8 mouse cellular contexts compared by ENCODE assay signal in the genomic region with DNA sequence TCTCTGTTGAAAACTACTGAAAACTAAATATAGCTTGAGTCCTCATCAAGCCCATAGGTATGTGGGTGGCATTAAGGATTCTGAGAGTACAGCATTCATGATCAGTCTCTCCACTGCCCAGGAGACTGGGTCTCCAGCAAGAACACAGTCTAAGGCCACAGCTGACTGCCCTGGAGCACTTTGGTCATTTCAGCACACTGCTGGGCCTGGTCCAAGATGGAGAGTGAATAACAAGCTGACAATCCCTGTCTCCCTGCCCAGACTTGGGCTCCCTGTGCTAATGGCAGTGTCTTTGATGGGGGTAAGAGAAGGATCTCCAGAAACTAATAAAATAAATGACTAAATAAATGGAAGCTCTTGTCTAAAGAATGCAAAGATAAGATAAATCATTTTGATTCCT. TPM values are rescaled to one million over a fixed set of nuclear protein-coding genes. Genes with fewer than 3 reads are reported as not detected.
DNase-seq lines count a peak whose midpoint lies in the region; ATAC-seq lines count a peak whose summit lies in the region.

No protein-coding gene starts in this region.

- H3K4me3 ChIP-seq in forebrain, embryonic 14.5 days (ENCODE audit: low read depth, low read length), result no peak overlapping the region
- no peak overlapping the region for H3K4me3 ChIP-seq in kidney, embryonic 15.5 days (replicated peaks)

- peak; percentile 68 for ATAC-seq in forebrain, embryonic 14.5 days
- peak; percentile 46; the same call in 1 of the 2 replicates for ATAC-seq in kidney, embryonic 15.5 days (replicated peaks; ENCODE audit: low FRiP score)
- ATAC-seq in inflammation-experienced regulatory T-cells, adult 6 months, result no peak

- H3K4me2 ChIP-seq in forebrain, embryonic 14.5 days (ENCODE audit: low read length), result no peak overlapping the region
- H3K4me2 ChIP-seq in kidney, embryonic 15.5 days, result no peak overlapping the region

- DNase-seq in layer of hippocampus, adult 11-12 months (ENCODE audit: low spot score), result peak; percentile 17
- DNase-seq in layer of hippocampus, adult 9-10 months (ENCODE audit: low spot score), result no peak
- peak; percentile 26 to 30 for DNase-seq in adrenal gland, postnatal 36 days
- peak; percentile 74 for DNase-seq in forebrain, embryonic 14.5 days (ENCODE audit: low spot score)
- DNase-seq in thymus, postnatal 10 days (ENCODE audit: low spot score in 2 of 2), result no peak
- no peak for DNase-seq in spleen, postnatal 10 days (ENCODE audit: low spot score in 2 of 2)

- H3K4me1 ChIP-seq in forebrain, embryonic 14.5 days (ENCODE audit: control insufficient read depth, insufficient read depth, low read length), result peaks cover 19% of the 10 kb centered on the region
- H3K4me1 ChIP-seq in kidney, embryonic 15.5 days, result peaks cover 3% of the 10 kb centered on the region; the same call in 1 of the 2 replicates

- H3K27ac ChIP-seq in forebrain, embryonic 14.5 days (ENCODE audit: low read depth, low read length), result peak overlapping the region; percentile 79
- H3K27ac ChIP-seq in kidney, embryonic 15.5 days, result no peak overlapping the region

- H3K27me3 ChIP-seq in forebrain, embryonic 14.5 days (replicated peaks; ENCODE audit: control insufficient read depth, insufficient read depth, low read length), result no peaks in the 10 kb centered on the region
- H3K27me3 ChIP-seq in kidney, embryonic 15.5 days, result no peaks in the 10 kb centered on the region

- no peaks in the 10 kb centered on the region for H3K36me3 ChIP-seq in forebrain, embryonic 14.5 days (ENCODE audit: control insufficient read depth, insufficient read depth, low read length)
- H3K36me3 ChIP-seq in kidney, embryonic 15.5 days, result no peaks in the 10 kb centered on the region

- no peaks in the 10 kb centered on the region for H3K9me3 ChIP-seq in forebrain, embryonic 14.5 days (replicated peaks; ENCODE audit: control insufficient read depth, low read length)
- H3K9me3 ChIP-seq in kidney, embryonic 15.5 days (replicated peaks), result no peaks in the 10 kb centered on the region

- H3K9ac ChIP-seq in forebrain, embryonic 14.5 days (ENCODE audit: low read length), result no peak overlapping the region
- H3K9ac ChIP-seq in kidney, embryonic 15.5 days, result no peak overlapping the region

RNA-seq across cellular contexts. Expression of gene Plxna2, which starts 30.5 kb away (rescaled TPM):
- 10 to 100 TPM in 1 of 2 experiments, 1 to 10 TPM in 1; 8.8 to 10.1 TPM for total RNA-seq in adrenal gland, postnatal 36 days (2021)
- 54.7 and 65.7 TPM in 2 replicates for polyA plus RNA-seq in forebrain, embryonic 14.5 days (2014; fragmentation: Nextera tagmentation; extraction: Ambion mirVana)
- polyA plus RNA-seq in kidney, embryonic 15.5 days (2015; fragmentation: Nextera tagmentation; extraction: Ambion mirVana), result 5.7 and 6.3 TPM in 2 replicates
- under 1 TPM in 1 of 3 experiments, not detected in 2; 0.15 TPM for polyA plus RNA-seq in inflammation-experienced regulatory T-cells, adult 6 months (2017; shearing (Covaris generic))

Comparison
In these comparisons a context has a peak if more than half of its experiments do, and no peak if none do; other contexts are left out.
1. DNase-seq: peak in layer of hippocampus, adult 11-12 months (single experiment), adrenal gland, postnatal 36 days (2 of 2) and forebrain, embryonic 14.5 days (single experiment); none in layer of hippocampus, adult 9-10 months (single experiment), thymus, postnatal 10 days (0 of 2) and spleen, postnatal 10 days (0 of 2).